Mouse (Mus musculus) kidney, adult 8-10 months (tissue): ENCODE data around the gene Gm12169.
"Not testable (repeated sequence)": the region's sequence is repeated elsewhere in the genome, so short reads cannot be mapped to it uniquely, and the experiment has no call there.

Experiments used
- DNase-seq, 2 experiments: peaks; one replicate each; pipeline ENCODE4 v3.0.0; 2022

The Gm12169 gene

DNA sequence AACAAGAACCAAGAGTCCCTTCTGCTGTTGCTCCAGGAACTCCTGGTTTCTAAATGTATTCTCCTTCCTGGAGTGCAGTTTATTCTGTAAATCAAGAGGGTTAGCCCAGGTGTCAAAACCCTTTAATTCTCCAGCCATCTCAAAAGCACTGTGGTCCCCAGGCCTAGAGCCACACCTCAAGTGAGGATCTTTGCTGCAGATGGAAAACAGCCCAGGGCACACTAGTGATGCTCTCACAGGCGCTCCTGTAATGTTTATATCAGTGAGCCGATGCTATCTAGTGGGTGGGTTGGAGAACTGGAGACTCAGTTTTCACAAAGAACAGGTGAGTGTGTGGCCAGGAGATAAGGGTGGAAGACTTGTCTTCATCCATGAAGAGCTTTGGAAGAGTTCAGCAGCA lies at the start of gene Gm12169:
Gene Gm12169, plus strand, starts transcription at position 301 of the 400 bp plus-strand sequence.
- no peak for DNase-seq

DNA sequence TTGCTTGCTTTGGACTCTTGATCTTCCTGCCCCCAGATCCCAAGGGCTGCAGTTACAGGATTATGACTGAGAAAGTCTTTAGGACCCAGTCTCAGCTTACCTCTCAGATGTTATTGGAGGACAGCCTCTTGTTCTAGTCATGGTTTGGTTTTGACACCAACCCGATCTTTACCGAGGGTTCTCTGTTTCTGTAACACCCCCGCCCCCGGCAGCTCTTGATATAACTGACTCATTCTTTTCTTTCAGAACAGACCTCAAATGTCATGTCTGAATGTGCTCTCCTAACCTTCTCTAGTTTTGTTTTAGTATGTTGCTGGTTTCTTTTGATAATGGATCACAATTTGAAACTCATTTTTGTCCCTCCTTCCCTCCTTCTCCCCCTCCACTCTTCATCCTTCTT lies 49.8 kb upstream of the Gm12169 start:
- DNase-seq, result no peak

GRCm38 (mm10) chr11:46479311-46479710 lies 44.7 kb upstream of the Gm12169 start:
- no peak for DNase-seq

- DNase-seq, result no peak
Measured at GRCm38 (mm10) chr11:46480517-46480916, 43.5 kb upstream of the Gm12169 start.

GRCm38 (mm10) chr11:46488231-46488630 lies 35.8 kb upstream of the Gm12169 start:
- DNase-seq, result no peak

- DNase-seq, result no peak
Measured at GRCm38 (mm10) chr11:46488650-46489049, 35.4 kb upstream of the Gm12169 start.

DNA sequence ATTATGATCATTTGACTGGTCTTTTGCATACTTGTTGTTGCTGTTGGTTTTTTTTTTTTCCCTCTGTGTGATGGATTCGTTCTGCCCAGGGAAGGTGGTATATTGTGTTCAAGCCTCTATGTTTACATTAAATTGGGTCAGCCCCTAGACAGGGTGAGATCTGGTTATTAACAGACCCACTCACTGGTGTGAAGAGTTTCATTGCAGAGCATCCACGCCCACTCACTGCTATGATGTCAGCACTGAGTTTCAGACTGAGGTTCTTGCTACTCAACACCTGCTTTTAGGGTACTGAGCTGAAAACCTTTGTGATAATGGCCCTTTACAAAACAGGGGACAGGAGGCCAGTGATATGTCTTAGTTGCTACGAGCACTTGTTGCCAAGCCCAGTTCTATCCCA lies 16.9 kb upstream of the Gm12169 start:
- DNase-seq, result no peak

DNA sequence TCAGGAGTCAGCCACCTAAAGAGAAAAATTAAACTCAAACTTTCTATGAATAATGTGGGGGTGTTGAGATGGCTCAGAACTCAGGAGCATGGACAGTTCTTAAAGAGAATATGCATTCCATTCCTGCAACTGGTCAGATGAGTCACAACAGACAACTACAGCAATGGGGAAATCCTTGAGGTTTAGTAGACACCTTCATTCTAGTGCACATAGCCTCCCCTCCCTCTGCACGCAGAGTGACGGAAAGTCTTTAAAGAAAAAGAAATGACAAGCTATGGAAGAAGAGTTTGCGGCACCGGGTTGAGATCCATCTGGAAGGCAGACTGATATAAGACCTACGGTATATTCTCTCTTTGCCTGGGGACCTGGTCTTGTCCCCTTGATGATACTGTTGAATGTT lies 14.1 kb upstream of the Gm12169 start:
- no peak for DNase-seq

GRCm38 (mm10) chr11:46521341-46521740 lies 2.7 kb upstream of the Gm12169 start:
- not testable (repeated sequence) for DNase-seq

DNA sequence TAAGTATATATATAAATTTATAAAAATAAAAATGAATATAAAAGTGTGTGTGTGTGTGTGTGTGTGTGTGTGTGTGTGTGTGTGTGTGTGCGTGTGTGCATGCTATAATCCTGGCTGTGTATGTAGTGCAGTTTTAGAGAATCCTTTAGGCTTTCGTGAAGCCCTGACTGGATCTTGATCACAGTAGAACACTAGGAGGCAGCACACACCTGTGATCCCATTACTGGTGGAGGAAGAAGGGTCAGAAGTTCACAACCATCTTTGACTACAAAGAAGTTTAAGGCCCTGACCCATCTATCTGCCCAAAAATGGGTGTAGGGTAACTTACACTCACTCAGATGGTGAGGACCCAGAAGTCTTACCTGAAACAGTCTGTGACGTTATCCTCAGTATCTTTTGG lies 1.3 kb upstream of the Gm12169 start:
- peak; percentile 4 to 29 for DNase-seq

DNA sequence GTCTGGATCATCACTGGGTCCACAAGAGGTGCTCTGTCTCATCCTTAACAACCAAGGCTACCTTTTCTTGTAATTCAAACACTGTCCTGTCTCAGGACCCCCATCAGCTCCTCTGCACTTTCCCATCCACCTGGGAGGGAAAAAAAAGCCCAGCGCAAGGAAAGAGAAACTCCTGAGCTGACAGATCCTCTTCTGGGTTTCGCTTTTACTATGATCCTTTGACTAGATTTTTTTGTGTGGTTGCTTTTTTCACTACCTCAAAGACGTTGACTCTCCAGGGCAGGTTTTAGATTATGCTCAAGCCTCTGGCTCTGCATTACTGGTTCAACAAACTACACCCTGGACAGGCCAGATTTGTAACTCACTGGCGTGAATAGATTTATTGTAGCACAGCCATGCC lies 6.1 kb downstream of the Gm12169 start:
- no peak for DNase-seq

DNA sequence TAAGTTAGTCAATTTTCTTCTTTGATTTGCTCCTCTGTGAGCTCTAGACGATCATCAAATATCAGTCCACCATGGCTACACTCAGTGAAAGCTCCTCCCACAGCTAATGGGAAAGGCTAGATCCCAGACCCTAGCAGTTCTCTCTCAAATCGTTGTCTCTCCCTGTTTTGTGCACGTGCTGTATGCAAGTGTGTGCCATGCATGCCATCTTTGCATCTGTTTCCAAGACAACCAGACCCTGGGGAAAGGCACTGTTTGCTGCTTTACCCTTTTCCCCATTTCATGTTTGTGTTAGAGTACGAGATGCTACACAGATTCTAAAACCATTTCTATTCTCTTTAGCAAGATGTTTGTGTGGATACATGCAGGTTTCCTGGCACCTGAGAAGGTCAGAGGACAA lies 13.0 kb downstream of the Gm12169 start:
- no peak for DNase-seq

GRCm38 (mm10) chr11:46543530-46543929 lies 19.5 kb downstream of the Gm12169 start:
- no peak for DNase-seq

- DNase-seq, result no peak
Measured at GRCm38 (mm10) chr11:46549721-46550120, 25.7 kb downstream of the Gm12169 start.

DNA sequence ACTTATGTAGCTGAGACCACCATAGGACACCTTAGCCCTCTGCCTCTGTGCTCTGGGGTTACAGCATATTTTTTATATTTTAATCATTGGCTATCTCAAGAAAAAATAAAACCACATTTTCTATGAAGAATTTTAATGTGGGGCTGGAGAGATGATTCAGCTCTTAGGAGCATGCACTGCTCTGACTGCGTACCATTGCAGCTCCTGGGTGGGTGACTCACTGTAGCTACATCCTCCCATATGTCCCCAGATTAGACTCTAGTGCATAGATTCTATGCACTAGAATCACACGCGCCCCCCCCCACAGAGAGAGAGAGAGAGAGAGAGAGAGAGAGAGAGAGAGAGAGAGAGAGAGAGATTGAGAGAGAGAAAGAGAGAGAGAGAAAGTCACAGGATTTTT lies 28.7 kb downstream of the Gm12169 start:
- DNase-seq, result no peak

- DNase-seq, result no peak
Measured at GRCm38 (mm10) chr11:46561096-46561495, 37.1 kb downstream of the Gm12169 start.

DNA sequence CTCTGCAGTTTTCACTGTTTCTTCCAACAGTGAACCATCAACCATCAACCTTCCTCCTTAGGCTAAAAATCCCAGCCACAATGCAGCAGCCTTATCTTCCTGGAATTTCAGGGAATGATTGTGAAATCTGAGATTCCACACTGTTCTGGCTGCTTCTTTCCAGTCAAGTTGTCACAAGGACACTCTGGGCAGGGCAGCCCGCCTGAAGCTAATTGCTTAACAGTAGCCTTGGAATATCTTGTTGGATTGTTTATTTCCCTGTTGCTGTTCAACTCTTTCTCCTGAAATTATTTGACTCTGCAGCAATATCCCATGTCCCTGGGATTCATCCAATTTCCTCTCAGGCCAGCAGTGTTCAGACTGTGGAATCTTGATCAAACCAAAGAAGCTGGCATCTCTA lies 40.7 kb downstream of the Gm12169 start:
- DNase-seq, result no peak

- no peak for DNase-seq
Measured at GRCm38 (mm10) chr11:46565967-46566366, 42.0 kb downstream of the Gm12169 start.

DNA sequence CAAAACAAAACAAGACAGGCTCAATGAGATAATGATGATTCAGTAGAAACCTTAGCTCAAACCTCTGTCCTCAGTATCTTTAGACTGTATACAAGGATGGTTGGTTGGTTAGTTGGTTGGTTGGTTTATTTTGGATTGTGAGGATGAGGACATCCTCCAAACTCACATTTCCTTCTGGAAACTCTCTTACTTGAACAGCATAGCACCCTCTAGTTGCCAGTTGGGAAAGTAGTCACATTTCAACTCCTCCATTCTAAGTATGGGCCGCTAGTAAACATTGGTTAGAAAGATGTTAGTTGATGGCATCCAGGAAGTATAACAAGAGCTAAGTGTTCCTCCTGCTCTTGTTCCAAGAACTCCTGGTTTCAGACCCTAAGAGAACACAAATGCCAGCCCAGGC lies 45.1 kb downstream of the Gm12169 start:
- no peak for DNase-seq

DNA sequence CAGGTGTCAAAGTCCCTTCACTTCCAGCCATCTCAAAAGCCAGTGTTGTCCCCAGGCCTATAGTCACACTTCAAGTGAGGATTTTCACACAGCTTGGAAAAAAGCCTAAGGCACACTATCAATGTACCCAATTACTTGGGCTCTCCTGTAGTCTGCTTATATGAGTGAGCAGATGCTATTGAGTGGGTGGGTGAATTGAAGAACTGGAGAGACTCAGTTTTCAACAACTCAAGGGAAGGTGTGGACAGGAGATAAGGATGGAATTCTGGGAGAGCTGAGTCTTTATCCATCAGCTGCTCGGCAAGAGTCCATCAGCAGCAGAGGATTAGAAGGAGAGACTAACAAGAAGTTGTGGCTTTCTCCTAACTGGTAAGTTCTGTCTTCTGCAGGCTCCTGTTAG lies 47.3 kb downstream of the Gm12169 start, which contains the start of gene BC053393:
Gene BC053393, plus strand, starts transcription at position 210 of the 400 bp plus-strand sequence.
- DNase-seq, result no peak

DNA sequence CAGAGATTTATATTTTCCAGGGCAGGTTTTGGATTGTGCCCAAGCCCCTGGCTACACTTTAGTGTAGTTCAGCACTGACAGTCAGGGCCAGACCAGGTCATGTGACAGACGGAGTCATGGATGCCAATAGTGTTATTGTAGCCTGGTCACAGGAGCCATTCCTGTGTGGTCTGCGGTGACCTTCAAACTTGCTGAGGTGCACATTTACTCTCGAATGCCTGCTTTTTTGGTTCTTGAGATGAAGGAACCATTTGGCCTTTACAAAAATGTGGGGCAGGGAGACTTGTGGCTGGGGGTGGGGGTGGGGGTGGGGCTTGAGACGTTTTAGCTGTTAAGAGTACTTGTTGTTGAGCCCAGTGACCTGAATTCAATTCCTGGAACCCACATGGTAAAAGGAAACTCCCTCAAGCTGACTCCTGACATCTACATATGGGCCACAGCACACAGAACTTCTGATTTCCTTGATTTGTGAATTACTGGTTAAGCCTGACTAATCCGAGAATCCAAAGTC lies 54.8 kb downstream of the Gm12169 start:
- peak; percentile 62 to 69 for DNase-seq

- peak in 1 of 2 experiments; percentile 9 for DNase-seq
Measured at GRCm38 (mm10) chr11:46580428-46580827, 56.4 kb downstream of the Gm12169 start.

- peak in 1 of 2 experiments; percentile 24 for DNase-seq
Measured at GRCm38 (mm10) chr11:46582741-46583140, 58.7 kb downstream of the Gm12169 start.
